7 mouse cellular contexts compared by ENCODE assay signal in the genomic region with DNA sequence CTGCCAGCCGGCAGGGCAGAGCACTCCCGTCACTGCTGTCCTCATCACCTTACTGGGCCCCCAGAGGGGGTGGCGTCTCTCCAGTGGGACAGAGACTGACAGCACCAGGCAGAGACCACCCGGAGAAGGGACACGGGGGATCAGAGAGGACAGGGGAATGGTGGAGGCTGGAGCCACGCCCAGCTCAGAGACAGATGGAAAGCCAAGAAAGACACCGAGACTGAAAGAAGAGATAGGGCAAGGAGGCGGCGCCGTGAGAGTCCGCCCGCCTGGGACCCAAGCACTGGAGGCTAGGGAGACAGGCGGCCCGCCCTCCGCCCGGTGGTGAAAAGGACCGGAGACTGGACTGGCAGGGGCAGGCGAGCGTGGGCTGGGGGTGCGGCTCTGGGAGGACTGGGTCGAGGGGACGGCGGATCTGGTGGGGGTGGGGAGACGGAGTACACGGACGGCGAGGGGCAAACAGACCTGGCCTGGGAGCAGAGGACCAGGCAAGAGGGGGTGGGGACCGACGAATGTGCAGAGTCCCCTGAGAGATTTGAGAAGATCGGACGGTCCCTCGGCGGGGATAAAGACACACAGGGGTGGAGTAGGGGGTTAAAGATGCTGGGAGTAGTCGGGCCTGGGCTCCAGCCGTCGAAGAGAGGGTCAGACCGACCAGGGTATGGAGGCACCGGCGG. TPM values are rescaled to one million over a fixed set of nuclear protein-coding genes. Genes with fewer than 3 reads are reported as not detected.
DNase-seq lines count a peak whose midpoint lies in the region; ATAC-seq and TF ChIP-seq lines count a peak whose summit lies in the region.

No protein-coding gene starts in this region.

- peak overlapping the region; percentile 53 for H3K9ac ChIP-seq in forebrain, postnatal 0 days
- H3K9ac ChIP-seq in hindbrain, embryonic 12.5 days = peak overlapping the region; percentile 71
- H3K9ac ChIP-seq in liver, embryonic 11.5 days (ENCODE audit: low read depth, low read length) = peak overlapping the region; percentile 77

- TF ChIP-seq CTCF in bone marrow, adult 2 months (IDR thresholded peaks at IDR 0.05; ENCODE audit: control insufficient read depth, insufficient read depth, low read length) = no peak
- no peak for TF ChIP-seq CTCF in forebrain, postnatal 0 days (IDR thresholded peaks at IDR 0.05; ENCODE audit: low read depth)

- H3K4me1 ChIP-seq in bone marrow, adult 2 months (ENCODE audit: control insufficient read depth, insufficient read depth, low read length) = peaks cover 24% of the 10 kb centered on the region; the same call in 1 of the 2 replicates
- no peaks in the 10 kb centered on the region for H3K4me1 ChIP-seq in forebrain, postnatal 0 days (ENCODE audit: insufficient read depth)
- H3K4me1 ChIP-seq in hindbrain, embryonic 12.5 days = peaks cover 25% of the 10 kb centered on the region
- peaks cover 39% of the 10 kb centered on the region for H3K4me1 ChIP-seq in liver, embryonic 11.5 days (replicated peaks; ENCODE audit: control insufficient read depth, insufficient read depth, low read length)

- H3K4me2 ChIP-seq in forebrain, postnatal 0 days (ENCODE audit: low read depth) = peak overlapping the region; percentile 65
- peak overlapping the region; percentile 65 for H3K4me2 ChIP-seq in hindbrain, embryonic 12.5 days (replicated peaks)
- peak overlapping the region; percentile 84 for H3K4me2 ChIP-seq in liver, embryonic 11.5 days

- H3K27ac ChIP-seq in bone marrow, adult 2 months (ENCODE audit: control insufficient read depth, insufficient read depth, low read depth, low read length, poor library complexity) = peak overlapping the region; percentile 86
- H3K27ac ChIP-seq in forebrain, postnatal 0 days (ENCODE audit: low read depth, low read length) = no peak overlapping the region; the same call in 1 of the 2 replicates
- 0 out of 2 replicates have a peak overlapping the region, but pooled peaks have one; percentile 7 for H3K27ac ChIP-seq in hindbrain, embryonic 12.5 days
- H3K27ac ChIP-seq in liver, embryonic 11.5 days (ENCODE audit: low read depth, low read length) = peak overlapping the region; percentile 59

- no peaks in the 10 kb centered on the region for H3K36me3 ChIP-seq in forebrain, postnatal 0 days (ENCODE audit: insufficient read depth)
- no peaks in the 10 kb centered on the region for H3K36me3 ChIP-seq in hindbrain, embryonic 12.5 days
- no peaks in the 10 kb centered on the region for H3K36me3 ChIP-seq in liver, embryonic 11.5 days (ENCODE audit: control insufficient read depth, insufficient read depth, low read length)

- H3K9me3 ChIP-seq in forebrain, postnatal 0 days (ENCODE audit: low read length) = no peaks in the 10 kb centered on the region
- H3K9me3 ChIP-seq in hindbrain, embryonic 12.5 days (replicated peaks) = no peaks in the 10 kb centered on the region
- H3K9me3 ChIP-seq in liver, embryonic 11.5 days (ENCODE audit: control insufficient read depth, low read length) = no peaks in the 10 kb centered on the region

- under 1% methylated on average over 39 of the region's 39 CpGs for WGBS in bone marrow, adult 2 months
- WGBS in forebrain, postnatal 0 days = 2% methylated on average over 38 of the region's 39 CpGs
- 1% methylated on average over 39 of the region's 39 CpGs for WGBS in hindbrain, embryonic 12.5 days
- WGBS in liver, embryonic 11.5 days = under 1% methylated on average over 39 of the region's 39 CpGs

- ATAC-seq in forebrain, postnatal 0 days = peak; percentile 32
- ATAC-seq in hindbrain, embryonic 12.5 days (ENCODE audit: low FRiP score) = peak; percentile 18
- ATAC-seq in liver, embryonic 11.5 days (replicated peaks; ENCODE audit: low FRiP score) = peak; percentile 80

- peak overlapping the region; percentile 87 for H3K4me3 ChIP-seq in bone marrow, adult 2 months (replicated peaks; ENCODE audit: control insufficient read depth, low read depth, low read length)
- peak overlapping the region; percentile 53 for H3K4me3 ChIP-seq in forebrain, postnatal 0 days (ENCODE audit: low read depth, low read length)
- H3K4me3 ChIP-seq in hindbrain, embryonic 12.5 days = peak overlapping the region; percentile 65
- H3K4me3 ChIP-seq in liver, embryonic 11.5 days (ENCODE audit: low read depth, low read length) = peak overlapping the region; percentile 74

- H3K27me3 ChIP-seq in forebrain, postnatal 0 days (ENCODE audit: insufficient read depth, low read length) = no peaks in the 10 kb centered on the region; the same call in 1 of the 2 replicates
- peaks cover 19% of the 10 kb centered on the region for H3K27me3 ChIP-seq in hindbrain, embryonic 12.5 days
- H3K27me3 ChIP-seq in liver, embryonic 11.5 days (replicated peaks; ENCODE audit: control insufficient read depth, insufficient read depth, low read length) = no peaks in the 10 kb centered on the region

- peak; percentile 55 for DNase-seq in MEL-GATA-1-ER (ENCODE audit: extremely low read depth, low read depth)
- peak; percentile 37 for DNase-seq in forebrain, postnatal 0 days
- peak; percentile 78 for DNase-seq in liver, embryonic 11.5 days (ENCODE audit: low spot score)
- DNase-seq in neural tube, embryonic 10.5 days (ENCODE audit: extremely low spot score, low spot score) = peak; percentile 61
- peak; percentile 58 for DNase-seq in thymus, postnatal 14 days

- peak; percentile 18; the same call in 1 of the 2 replicates for TF ChIP-seq POLR2A in bone marrow, adult 2 months (IDR thresholded peaks at IDR 0.05; ENCODE audit: borderline replicate concordance, control insufficient read depth, low read depth, low read length)

RNA-seq across cellular contexts. Expression of a gene that starts 0.7 kb away (rescaled TPM):
- 67.1 and 177 TPM in 2 replicates for polyA plus RNA-seq in bone marrow, adult 2 months (2011; ENCODE audit: insufficient read depth, insufficient read length, low replicate concordance, missing spikeins)
- 25.0 and 29.6 TPM in 2 replicates for total RNA-seq in forebrain, postnatal 0 days (2014; rRNA removed)
- 19.3 and 19.8 TPM in 2 replicates for polyA plus RNA-seq in forebrain, postnatal 0 days (2015; fragmentation: Nextera tagmentation; extraction: Ambion mirVana)
- 42.3 and 44.2 TPM in 2 replicates for polyA plus RNA-seq in hindbrain, embryonic 12.5 days (2016; fragmentation: Nextera tagmentation; extraction: Ambion mirVana)
- 34.7 and 38.4 TPM in 2 replicates for polyA plus RNA-seq in liver, embryonic 11.5 days (2014; fragmentation: Nextera tagmentation; extraction: Ambion mirVana)

RNA-seq across cellular contexts. Expression of a gene that starts 28.9 kb away (rescaled TPM):
- 3.1 and 4.9 TPM in 2 replicates for polyA plus RNA-seq in bone marrow, adult 2 months (2011; ENCODE audit: insufficient read depth, insufficient read length, low replicate concordance, missing spikeins)
- total RNA-seq in forebrain, postnatal 0 days (2014; rRNA removed) = 10.5 and 18.4 TPM in 2 replicates
- 6.0 and 9.6 TPM in 2 replicates for polyA plus RNA-seq in forebrain, postnatal 0 days (2015; fragmentation: Nextera tagmentation; extraction: Ambion mirVana)
- polyA plus RNA-seq in hindbrain, embryonic 12.5 days (2016; fragmentation: Nextera tagmentation; extraction: Ambion mirVana) = 13.1 and 13.7 TPM in 2 replicates
- polyA plus RNA-seq in liver, embryonic 11.5 days (2014; fragmentation: Nextera tagmentation; extraction: Ambion mirVana) = 9.7 and 9.8 TPM in 2 replicates

Comparison
In these comparisons a context has a peak if more than half of its experiments do, and no peak if none do; other contexts are left out.
1. ATAC-seq: peak in every context shown above with its lines; median percentile 80 in liver, embryonic 11.5 days; 32 in forebrain, postnatal 0 days; 18 in hindbrain, embryonic 12.5 days.